Mouse (Mus musculus) embryonic facial prominence, embryonic 15.5 days (tissue): ENCODE measurements around the gene Ccdc70. TPM values are rescaled to one million over a fixed set of nuclear protein-coding genes. Genes with fewer than 3 reads are reported as not detected.

Experiments used
- ATAC-seq: fragments of 200-750 bp; cut with Nextera tagmentation; 2 replicates; pipeline ENCODE4 v1.8.0; 2017; ENCODE audit warnings: low read depth, moderate TSS enrichment; ENCODE audit not compliant: insufficient number of reproducible peaks, low FRiP score, low TSS enrichment
- H3K27ac ChIP-seq: fragments of 300-500 bp; sonication (generic); replicated peaks from 2 replicates; pipeline ENCODE4 v1.5.1; 2015; ENCODE audit warnings: mild to moderate bottlenecking, inconsistent platforms
- H3K27me3 ChIP-seq: fragments of 300-500 bp; sonication (generic); 2 replicates; pipeline ENCODE4 v1.6.1; 2015; ENCODE audit warnings: inconsistent platforms
- H3K36me3 ChIP-seq: fragments of 300-500 bp; sonication (generic); 2 replicates; pipeline ENCODE4 v1.6.1; 2015; ENCODE audit warnings: mild to moderate bottlenecking, inconsistent platforms
- H3K4me1 ChIP-seq: fragments of 300-500 bp; sonication (generic); 2 replicates; pipeline ENCODE4 v1.6.1; 2015; ENCODE audit warnings: inconsistent platforms
- H3K4me2 ChIP-seq: fragments of 300-500 bp; sonication (generic); replicated peaks from 2 replicates; pipeline ENCODE4 v1.6.1; 2015; ENCODE audit warnings: mild to moderate bottlenecking, inconsistent platforms
- H3K4me3 ChIP-seq: fragments of 300-500 bp; sonication (generic); replicated peaks from 2 replicates; pipeline ENCODE4 v1.5.1; 2015; ENCODE audit warnings: mild to moderate bottlenecking, inconsistent platforms
- H3K9ac ChIP-seq: fragments of 300-500 bp; sonication (generic); 2 replicates; pipeline ENCODE4 v1.6.1; 2015; ENCODE audit warnings: inconsistent platforms
- H3K9me3 ChIP-seq: fragments of 300-500 bp; sonication (generic); replicated peaks from 2 replicates; pipeline ENCODE4 v1.6.1; 2016; ENCODE audit warnings: inconsistent platforms
- WGBS: fragments of 180-500 bp; shearing (Covaris S2); methylation state at CpG from one replicate; pipeline ENCODE4 v1.1.7; 2015; 5-methylcytosine and 5-hydroxymethylcytosine counted together
- polyA plus RNA-seq: library from polyadenylated mRNA; unstranded; fragments of >200 nt; fragmentation: Nextera tagmentation; extraction: Ambion mirVana; gene quantifications from 2 replicates; pipeline ENCODE4 v1.2.1, GENCODE M21; 2015

Ccdc70 gene
- polyA plus RNA-seq, 1 experiment from 2014 or later = not detected

- Histone ChIP-seq H3K4me1 (no peaks in the 10 kb centered on the region), H3K9ac (no peak overlapping the region), H3K4me2 (no peak overlapping the region), H3K27ac (no peak overlapping the region), H3K9me3 (no peaks in the 10 kb centered on the region), H3K27me3 (no peaks in the 10 kb centered on the region), H3K36me3 (no peaks in the 10 kb centered on the region), H3K4me3 (no peak overlapping the region)
- 61% methylated on average over 8 of the region's 8 CpGs for WGBS
- ATAC-seq = no peak
Observed at GRCm38 (mm10) chr8:21981664-21982337, 12.2 kb downstream of the Ccdc70 start.

- Histone ChIP-seq H3K36me3 (no peaks in the 10 kb centered on the region), H3K4me3 (no peak overlapping the region), H3K9ac (no peak overlapping the region), H3K9me3 (no peaks in the 10 kb centered on the region), H3K4me2 (no peak overlapping the region), H3K4me1 (no peaks in the 10 kb centered on the region), H3K27ac (no peak overlapping the region), H3K27me3 (no peaks in the 10 kb centered on the region)
- no peak for ATAC-seq
- 15% methylated on average over 6 of the region's 6 CpGs for WGBS
Observed at GRCm38 (mm10) chr8:21992184-21992583, 22.6 kb downstream of the Ccdc70 start.

- no peaks in the 10 kb centered on the region for H3K27me3 ChIP-seq
- WGBS = 45% methylated on average over 3 of the region's 3 CpGs
- H3K4me2 ChIP-seq = no peak overlapping the region
- H3K4me1 ChIP-seq = no peaks in the 10 kb centered on the region
- H3K4me3 ChIP-seq = no peak overlapping the region
- no peak overlapping the region for H3K9ac ChIP-seq
- H3K9me3 ChIP-seq = no peaks in the 10 kb centered on the region
- no peak overlapping the region for H3K27ac ChIP-seq
- no peak for ATAC-seq
- H3K36me3 ChIP-seq = no peaks in the 10 kb centered on the region
Observed at GRCm38 (mm10) chr8:21995181-21995580, 25.6 kb downstream of the Ccdc70 start.

GRCm38 (mm10) chr8:22004750-22005522 lies 35.4 kb downstream of the Ccdc70 start:
- no peak; the same call in 1 of the 2 replicates for ATAC-seq
- H3K9ac ChIP-seq = no peak overlapping the region
- no peaks in the 10 kb centered on the region for H3K27me3 ChIP-seq
- H3K9me3 ChIP-seq = no peaks in the 10 kb centered on the region
- no peaks in the 10 kb centered on the region for H3K36me3 ChIP-seq
- H3K4me3 ChIP-seq = no peak overlapping the region
- no peak overlapping the region for H3K27ac ChIP-seq
- no peaks in the 10 kb centered on the region for H3K4me1 ChIP-seq
- WGBS = 59% methylated on average over 14 of the region's 14 CpGs
- no peak overlapping the region for H3K4me2 ChIP-seq

- Histone ChIP-seq H3K4me1 (no peaks in the 10 kb centered on the region), H3K27me3 (no peaks in the 10 kb centered on the region), H3K4me3 (no peak overlapping the region), H3K9me3 (no peaks in the 10 kb centered on the region), H3K36me3 (no peaks in the 10 kb centered on the region), H3K27ac (no peak overlapping the region), H3K4me2 (no peak overlapping the region), H3K9ac (no peak overlapping the region)
- no peak for ATAC-seq
- 76% methylated on average over 6 of the region's 6 CpGs for WGBS
Observed at GRCm38 (mm10) chr8:22006423-22006822, 36.8 kb downstream of the Ccdc70 start.

- H3K4me1 ChIP-seq = no peaks in the 10 kb centered on the region
- H3K9ac ChIP-seq = no peak overlapping the region
- H3K27ac ChIP-seq = no peak overlapping the region
- H3K27me3 ChIP-seq = no peaks in the 10 kb centered on the region
- no peaks in the 10 kb centered on the region for H3K9me3 ChIP-seq
- ATAC-seq = no peak
- H3K4me3 ChIP-seq = no peak overlapping the region
- no peaks in the 10 kb centered on the region for H3K36me3 ChIP-seq
- no peak overlapping the region for H3K4me2 ChIP-seq
- WGBS = 25% methylated on average over 3 of the region's 3 CpGs
Observed at GRCm38 (mm10) chr8:22009403-22009802, 39.8 kb downstream of the Ccdc70 start.

GRCm38 (mm10) chr8:22013034-22013707 lies 43.6 kb downstream of the Ccdc70 start:
- Histone ChIP-seq H3K27ac (no peak overlapping the region), H3K4me2 (no peak overlapping the region; the same call in 1 of the 2 replicates), H3K4me3 (0 out of 2 replicates have a peak overlapping the region, but pooled peaks have one; percentile 11), H3K27me3 (no peaks in the 10 kb centered on the region), H3K4me1 (no peaks in the 10 kb centered on the region), H3K9ac (no peak overlapping the region), H3K9me3 (no peaks in the 10 kb centered on the region), H3K36me3 (no peaks in the 10 kb centered on the region)
- 55% methylated on average over 24 of the region's 24 CpGs for WGBS
- peak; percentile 63; the same call in 1 of the 2 replicates for ATAC-seq

GRCm38 (mm10) chr8:22017731-22018130 lies 48.2 kb downstream of the Ccdc70 start:
- WGBS = 36% methylated on average over 7 of the region's 7 CpGs
- H3K27me3 ChIP-seq = no peaks in the 10 kb centered on the region
- no peak overlapping the region for H3K4me3 ChIP-seq
- ATAC-seq = no peak
- H3K4me1 ChIP-seq = no peaks in the 10 kb centered on the region
- no peak overlapping the region for H3K27ac ChIP-seq
- no peaks in the 10 kb centered on the region for H3K9me3 ChIP-seq
- H3K36me3 ChIP-seq = no peaks in the 10 kb centered on the region
- H3K4me2 ChIP-seq = no peak overlapping the region
- no peak overlapping the region for H3K9ac ChIP-seq

- H3K4me2 ChIP-seq = no peak overlapping the region
- H3K36me3 ChIP-seq = no peaks in the 10 kb centered on the region
- H3K4me3 ChIP-seq = no peak overlapping the region
- 84% methylated on average over 5 of the region's 5 CpGs for WGBS
- no peak for ATAC-seq
- H3K9ac ChIP-seq = no peak overlapping the region
- no peaks in the 10 kb centered on the region for H3K9me3 ChIP-seq
- no peaks in the 10 kb centered on the region for H3K27me3 ChIP-seq
- H3K27ac ChIP-seq = no peak overlapping the region
- no peaks in the 10 kb centered on the region for H3K4me1 ChIP-seq
Observed at GRCm38 (mm10) chr8:22019498-22019897, 49.9 kb downstream of the Ccdc70 start.

- Histone ChIP-seq H3K27ac (no peak overlapping the region), H3K4me1 (no peaks in the 10 kb centered on the region), H3K4me3 (no peak overlapping the region), H3K4me2 (no peak overlapping the region), H3K27me3 (no peaks in the 10 kb centered on the region), H3K36me3 (no peaks in the 10 kb centered on the region), H3K9me3 (no peaks in the 10 kb centered on the region), H3K9ac (no peak overlapping the region)
- WGBS = 35% methylated on average over 7 of the region's 7 CpGs
- no peak for ATAC-seq
Observed at GRCm38 (mm10) chr8:22022244-22022643, 52.7 kb downstream of the Ccdc70 start.
